Mouse (Mus musculus) intestine, embryonic 16.5 days (tissue): ENCODE results near the gene Npr1. TPM values are rescaled to one million over a fixed set of nuclear protein-coding genes. Genes with fewer than 3 reads are reported as not detected.

Source experiments
- ATAC-seq: fragments of 200-750 bp; cut with Nextera tagmentation; 2 replicates; pipeline ENCODE4 v1.8.0; 2017; ENCODE audit warnings: moderate TSS enrichment, moderate library complexity
- H3K27ac ChIP-seq: fragments of 300-500 bp; sonication (generic); 2 replicates; pipeline ENCODE4 v1.5.1; 2014; ENCODE audit warnings: mild to moderate bottlenecking, low read length
- H3K27me3 ChIP-seq: fragments of 300-500 bp; sonication (generic); replicated peaks from 2 replicates; pipeline ENCODE4 v1.6.1; 2014; ENCODE audit warnings: low read length, control low read depth, mixed read lengths; ENCODE audit not compliant: control insufficient read depth, insufficient read depth
- H3K36me3 ChIP-seq: fragments of 300-500 bp; sonication (generic); 2 replicates; pipeline ENCODE4 v1.6.1; 2014; ENCODE audit warnings: low read length, control low read depth; ENCODE audit not compliant: control insufficient read depth, insufficient read depth
- H3K4me1 ChIP-seq: fragments of 300-500 bp; sonication (generic); 2 replicates; pipeline ENCODE4 v1.6.1; 2014; ENCODE audit warnings: low read length, control low read depth, mixed read lengths; ENCODE audit not compliant: control insufficient read depth, insufficient read depth
- H3K4me2 ChIP-seq: fragments of 300-500 bp; sonication (generic); 2 replicates; pipeline ENCODE4 v1.6.1; 2014; ENCODE audit warnings: low read depth, low read length, control low read depth
- H3K4me3 ChIP-seq: fragments of 300-500 bp; sonication (generic); 2 replicates; pipeline ENCODE4 v1.5.1; 2014; ENCODE audit warnings: mild to moderate bottlenecking, low read length
- H3K9ac ChIP-seq: fragments of 300-500 bp; sonication (generic); 2 replicates; pipeline ENCODE4 v1.6.1; 2014; ENCODE audit warnings: low read depth, low read length
- H3K9me3 ChIP-seq: fragments of 300-500 bp; sonication (generic); 2 replicates; pipeline ENCODE4 v1.6.1; 2016; ENCODE audit warnings: low read length, control low read depth; ENCODE audit not compliant: control insufficient read depth
- WGBS: fragments of 180-500 bp; shearing (Covaris S2); extraction: QIAGEN DNeasy Blood & Tissue Kit; methylation state at CpG from one replicate; pipeline ENCODE4 v1.1.7; 2014; 5-methylcytosine and 5-hydroxymethylcytosine counted together
- polyA plus RNA-seq: library from polyadenylated mRNA; unstranded; fragments of >200 nt; fragmentation: Nextera tagmentation; extraction: Ambion mirVana; gene quantifications from 2 replicates; pipeline ENCODE4 v1.2.1, GENCODE M21; 2015

The Npr1 gene
- 5.6 and 6.6 TPM in 2 replicates for polyA plus RNA-seq

DNA sequence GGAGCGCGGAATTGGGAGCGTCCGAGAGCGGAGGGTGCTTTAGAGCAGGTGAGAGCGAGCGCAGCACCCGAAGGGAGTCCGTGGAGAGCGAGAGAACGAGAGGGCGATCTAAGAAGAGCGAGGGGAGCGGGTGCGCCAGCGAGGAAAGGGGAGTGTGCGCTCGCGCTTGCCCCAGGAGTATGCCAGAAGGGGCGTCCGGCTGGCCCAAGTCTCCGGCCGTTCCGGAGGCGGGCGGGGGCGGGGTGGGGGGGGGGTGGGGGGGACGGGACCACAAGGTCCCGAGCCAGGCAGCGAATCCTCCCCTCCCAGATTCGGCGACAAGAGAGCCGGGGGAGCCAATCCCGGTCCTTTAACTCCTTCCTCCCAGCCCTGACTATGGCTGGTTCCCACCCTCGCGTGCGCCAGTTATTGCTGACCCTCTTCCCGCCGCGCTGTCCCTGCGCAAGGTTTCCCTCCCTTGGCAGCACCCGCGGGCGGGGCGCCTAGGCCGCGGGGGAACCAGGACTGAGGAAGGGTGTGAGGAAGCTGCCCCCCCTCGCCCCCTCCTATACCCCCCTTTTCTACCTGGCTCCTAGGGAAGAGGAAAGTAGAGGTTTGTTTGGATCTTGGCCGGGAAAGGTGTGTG lies at the start of gene Npr1:
Gene Npr1, minus strand, starts transcription at position 181 of the 625 bp plus-strand sequence.
- Histone ChIP-seq H3K4me3 (peak within 1 kb of the TSS; percentile 64), H3K27ac (no peak within 1 kb of the TSS), H3K27me3 (peaks cover 35% of the 10 kb centered on the region), H3K36me3 (no peaks in the 10 kb centered on the region), H3K4me2 (peak within 1 kb of the TSS; percentile 85), H3K4me1 (peaks cover 13% of the 10 kb centered on the region; the same call in 1 of the 2 replicates), H3K9me3 (no peaks in the 10 kb centered on the region), H3K9ac (peak within 1 kb of the TSS; percentile 66)
- WGBS: 0% methylated on average over 33 of the region's 49 CpGs
- ATAC-seq: peak; percentile 46

GRCm38 (mm10) chr3:90515242-90515641 lies 49.6 kb upstream of the Npr1 start:
- H3K9ac ChIP-seq: peak overlapping the region; percentile 67
- no peaks in the 10 kb centered on the region for H3K36me3 ChIP-seq
- peak overlapping the region; percentile 46 for H3K4me3 ChIP-seq
- H3K27ac ChIP-seq: no peak overlapping the region
- H3K4me2 ChIP-seq: peak overlapping the region; percentile 92
- WGBS: 20% methylated on average over 1 of the region's 1 CpGs
- H3K27me3 ChIP-seq: no peaks in the 10 kb centered on the region
- H3K9me3 ChIP-seq: no peaks in the 10 kb centered on the region
- ATAC-seq: no peak
- H3K4me1 ChIP-seq: peaks cover 13% of the 10 kb centered on the region

DNA sequence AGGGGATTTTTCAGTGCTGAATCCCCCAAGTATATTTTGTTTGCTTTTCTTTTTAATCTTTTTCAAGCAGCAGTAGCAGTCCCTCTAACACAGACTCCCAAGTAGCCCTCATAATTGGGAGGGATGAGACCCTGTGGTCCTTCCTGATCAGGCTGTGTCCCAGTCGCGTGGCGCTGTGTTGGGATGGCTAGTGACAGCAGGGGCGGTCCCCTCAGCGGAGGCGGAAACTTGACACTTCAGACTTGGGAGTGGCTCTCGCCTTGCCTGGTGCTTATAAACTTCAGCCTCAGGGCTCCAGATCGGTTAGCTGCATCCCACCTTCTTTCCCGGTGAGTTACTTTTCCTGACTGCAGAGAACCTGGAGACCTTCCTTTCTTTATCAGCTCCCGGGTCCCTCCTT lies 49.0 kb upstream of the Npr1 start:
- no peaks in the 10 kb centered on the region for H3K9me3 ChIP-seq
- H3K4me1 ChIP-seq: peaks cover 13% of the 10 kb centered on the region
- ATAC-seq: peak; percentile 89
- H3K27ac ChIP-seq: peak overlapping the region; percentile 68
- H3K9ac ChIP-seq: peak overlapping the region; percentile 67
- WGBS: 0% methylated on average over 10 of the region's 10 CpGs
- H3K4me3 ChIP-seq: peak overlapping the region; percentile 46
- no peaks in the 10 kb centered on the region for H3K27me3 ChIP-seq
- peak overlapping the region; percentile 92 for H3K4me2 ChIP-seq
- H3K36me3 ChIP-seq: no peaks in the 10 kb centered on the region

GRCm38 (mm10) chr3:90513796-90514590 lies 48.3 kb upstream of the Npr1 start, which contains the start of the genes S100a1 and S100a13:
Gene S100a1, minus strand, starts transcription at chr3:90514392.
Gene S100a13, plus strand, starts transcription at chr3:90514435.
- H3K9ac ChIP-seq: peak within 1 kb of the TSS; percentile 67
- peaks cover 13% of the 10 kb centered on the region for H3K4me1 ChIP-seq
- peak; percentile 81 for ATAC-seq
- H3K27me3 ChIP-seq: no peaks in the 10 kb centered on the region
- H3K9me3 ChIP-seq: no peaks in the 10 kb centered on the region
- H3K4me2 ChIP-seq: peak within 1 kb of the TSS; percentile 92
- H3K36me3 ChIP-seq: no peaks in the 10 kb centered on the region
- H3K4me3 ChIP-seq: peak within 1 kb of the TSS; percentile 46
- 2% methylated on average over 25 of the region's 25 CpGs for WGBS
- peak within 1 kb of the TSS; percentile 68 for H3K27ac ChIP-seq

- Histone ChIP-seq H3K36me3 (no peaks in the 10 kb centered on the region), H3K4me2 (no peak overlapping the region; the same call in 1 of the 2 replicates), H3K27ac (no peak overlapping the region), H3K9me3 (no peaks in the 10 kb centered on the region), H3K4me1 (peaks cover 14% of the 10 kb centered on the region), H3K4me3 (peak overlapping the region; percentile 46), H3K27me3 (no peaks in the 10 kb centered on the region), H3K9ac (peak overlapping the region; percentile 67)
- no peak for ATAC-seq
- WGBS: 77% methylated on average over 9 of the region's 9 CpGs
Measured at GRCm38 (mm10) chr3:90512948-90513642, 47.4 kb upstream of the Npr1 start.

DNA sequence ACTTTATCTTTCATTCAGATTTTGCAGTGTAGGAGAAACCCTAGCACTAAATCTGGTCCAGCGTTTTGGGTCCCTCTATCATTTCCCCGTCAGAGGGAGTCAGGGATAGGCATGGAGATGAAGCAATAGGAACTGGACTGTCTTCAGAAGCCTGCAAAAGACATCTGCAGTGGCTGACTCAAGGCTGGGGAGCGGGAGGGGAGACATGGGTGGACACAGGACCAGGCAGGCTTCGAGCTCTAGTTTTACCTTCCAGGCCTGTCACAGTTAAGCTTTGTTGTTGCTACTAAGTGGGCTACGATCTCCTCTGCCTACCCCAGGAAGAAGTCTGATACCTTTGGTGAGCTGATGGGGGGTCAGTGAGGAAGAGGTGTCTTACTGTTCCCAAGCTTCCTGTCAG lies 46.6 kb upstream of the Npr1 start:
- 84% methylated on average over 5 of the region's 5 CpGs for WGBS
- no peak overlapping the region for H3K4me3 ChIP-seq
- H3K9me3 ChIP-seq: no peaks in the 10 kb centered on the region
- peaks cover 21% of the 10 kb centered on the region for H3K4me1 ChIP-seq
- H3K4me2 ChIP-seq: no peak overlapping the region
- no peak overlapping the region for H3K27ac ChIP-seq
- no peaks in the 10 kb centered on the region for H3K36me3 ChIP-seq
- H3K9ac ChIP-seq: no peak overlapping the region
- no peaks in the 10 kb centered on the region for H3K27me3 ChIP-seq
- no peak for ATAC-seq

- Histone ChIP-seq H3K9ac (peak overlapping the region; percentile 7; the same call in 1 of the 2 replicates), H3K4me1 (peaks cover 16% of the 10 kb centered on the region), H3K36me3 (peaks cover 8% of the 10 kb centered on the region; the same call in 1 of the 2 replicates), H3K4me2 (peak overlapping the region; percentile 44), H3K4me3 (peak overlapping the region; percentile 95), H3K9me3 (no peaks in the 10 kb centered on the region), H3K27me3 (no peaks in the 10 kb centered on the region), H3K27ac (peak overlapping the region; percentile 25; the same call in 1 of the 2 replicates)
- peak; percentile 3; the same call in 1 of the 2 replicates for ATAC-seq
- WGBS: 28% methylated on average over 2 of the region's 2 CpGs
Measured at GRCm38 (mm10) chr3:90509747-90510123, 44.1 kb upstream of the Npr1 start.

GRCm38 (mm10) chr3:90508950-90509746 lies 43.5 kb upstream of the Npr1 start, which contains the start of gene Chtop:
Gene Chtop, minus strand, starts transcription at chr3:90509498.
- peak within 1 kb of the TSS; percentile 95 for H3K4me3 ChIP-seq
- no peaks in the 10 kb centered on the region for H3K27me3 ChIP-seq
- H3K4me2 ChIP-seq: peak within 1 kb of the TSS; percentile 66
- WGBS: under 1% methylated on average over 66 of the region's 66 CpGs
- H3K36me3 ChIP-seq: peaks cover 8% of the 10 kb centered on the region; the same call in 1 of the 2 replicates
- peaks cover 16% of the 10 kb centered on the region for H3K4me1 ChIP-seq
- H3K9ac ChIP-seq: peak within 1 kb of the TSS; percentile 100
- peak; percentile 93 for ATAC-seq
- H3K27ac ChIP-seq: peak within 1 kb of the TSS; percentile 94
- no peaks in the 10 kb centered on the region for H3K9me3 ChIP-seq
